Mouse (Mus musculus) spleen, postnatal 14 days (tissue): ENCODE data around the gene Dio1.

ENCODE experiments used
- DNase-seq, 2 experiments: peaks; one replicate each; pipeline ENCODE4 v3.0.0; 2021 to 2022; ENCODE audit warnings: low spot score in 2 of 2

Gene Dio1

DNA sequence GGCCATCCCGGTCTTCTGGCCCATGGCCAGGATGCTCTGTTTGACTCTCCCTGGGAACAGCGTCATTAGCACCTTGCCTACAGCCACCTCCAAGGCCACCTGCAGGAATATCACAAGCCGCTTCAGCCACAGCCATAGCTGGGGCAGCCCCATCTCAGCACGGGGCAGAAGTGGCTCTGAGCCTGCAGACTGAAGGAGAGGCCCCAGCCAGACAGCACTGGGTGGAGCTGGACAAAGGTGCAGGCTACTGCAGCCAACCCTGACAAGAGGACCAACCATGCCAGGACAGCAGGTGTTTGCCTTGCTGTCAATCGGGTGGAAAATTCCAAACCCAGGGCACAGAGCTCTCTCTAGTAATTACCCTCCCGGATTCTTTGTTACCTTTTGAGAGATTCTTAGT is at the start of gene Dio1:
Gene Dio1 (minus strand): TSS at position 204 of the 400 bp plus-strand sequence.
- DNase-seq: no peak

DNA sequence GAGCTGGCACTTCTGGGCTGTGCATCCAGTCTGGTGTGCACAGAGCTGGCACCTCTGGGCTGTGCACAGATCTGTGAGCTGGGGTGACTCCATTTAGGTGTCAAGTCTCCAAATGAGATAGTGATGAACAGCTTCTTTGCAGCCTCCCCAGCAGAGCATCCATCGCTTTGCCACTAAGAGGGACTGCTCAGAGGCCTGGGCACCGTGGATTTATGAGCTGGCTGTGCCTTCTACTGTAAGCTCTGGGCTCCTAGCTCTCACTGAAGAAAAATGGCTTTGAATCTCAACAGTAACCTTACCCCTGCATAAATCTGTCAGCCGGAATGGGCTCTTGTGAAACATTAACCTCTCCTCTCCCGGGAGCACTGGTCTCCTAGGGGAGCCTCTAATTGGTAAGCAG is 47.6 kb upstream of the Dio1 start:
- DNase-seq: no peak

DNA sequence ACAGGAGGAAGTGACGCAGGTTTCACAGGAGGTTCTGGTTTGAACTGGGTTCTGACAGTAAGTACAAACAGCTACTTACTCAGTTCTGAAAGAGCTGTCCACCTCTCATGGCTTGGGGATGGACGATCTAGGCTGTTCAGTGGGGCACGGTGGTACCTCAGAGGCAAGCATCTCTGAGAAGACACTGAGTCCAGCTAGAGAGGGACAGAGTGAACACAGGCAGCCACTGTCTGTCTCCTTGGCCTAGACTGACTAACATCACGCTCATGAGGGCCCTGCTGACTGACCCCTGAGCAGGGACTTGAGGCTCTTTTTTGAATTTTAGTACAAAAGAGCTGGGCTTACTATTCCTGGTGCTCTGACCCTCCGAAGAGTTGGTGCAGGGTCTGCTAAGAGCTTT is 47.2 kb upstream of the Dio1 start:
- no peak for DNase-seq

DNA sequence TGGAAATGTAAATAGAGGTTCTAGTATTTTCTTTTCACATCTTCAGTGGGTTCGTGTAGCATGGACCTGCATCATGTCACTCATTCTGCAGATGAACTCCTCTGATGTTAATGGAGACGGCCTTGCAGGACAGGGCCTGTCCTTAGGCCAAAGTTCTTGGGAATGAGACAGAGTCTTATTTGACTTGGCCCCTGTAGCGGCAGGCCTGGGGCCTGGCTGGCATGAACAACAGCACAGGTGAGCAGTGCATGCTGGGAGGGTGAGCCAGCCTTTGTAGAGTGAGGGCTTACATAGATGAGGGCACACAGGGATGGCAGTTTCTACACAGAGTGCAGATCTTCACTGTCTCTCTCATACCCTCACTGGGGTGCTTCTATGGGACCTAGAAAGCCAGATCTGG is 46.6 kb upstream of the Dio1 start:
- no peak for DNase-seq

DNA sequence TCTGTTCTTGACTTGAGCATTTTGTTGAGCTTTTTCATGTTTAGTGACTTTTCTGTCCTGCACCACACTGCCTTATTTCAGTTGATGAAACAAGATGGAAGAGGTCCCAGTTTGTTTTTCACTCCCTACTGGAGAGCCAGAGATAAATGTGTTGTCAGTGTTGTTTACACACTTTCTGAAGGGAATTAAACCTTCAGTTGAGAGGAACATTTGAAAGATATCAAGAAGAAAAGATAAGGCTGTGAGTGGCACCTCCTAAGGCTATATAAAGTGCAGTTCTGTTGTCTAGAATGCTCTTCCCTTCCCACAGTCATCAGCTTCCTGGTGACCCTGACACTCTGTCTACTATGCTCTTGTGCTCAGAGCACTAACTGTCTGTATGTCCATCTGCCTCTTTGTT is 44.4 kb upstream of the Dio1 start:
- DNase-seq: no peak

DNA sequence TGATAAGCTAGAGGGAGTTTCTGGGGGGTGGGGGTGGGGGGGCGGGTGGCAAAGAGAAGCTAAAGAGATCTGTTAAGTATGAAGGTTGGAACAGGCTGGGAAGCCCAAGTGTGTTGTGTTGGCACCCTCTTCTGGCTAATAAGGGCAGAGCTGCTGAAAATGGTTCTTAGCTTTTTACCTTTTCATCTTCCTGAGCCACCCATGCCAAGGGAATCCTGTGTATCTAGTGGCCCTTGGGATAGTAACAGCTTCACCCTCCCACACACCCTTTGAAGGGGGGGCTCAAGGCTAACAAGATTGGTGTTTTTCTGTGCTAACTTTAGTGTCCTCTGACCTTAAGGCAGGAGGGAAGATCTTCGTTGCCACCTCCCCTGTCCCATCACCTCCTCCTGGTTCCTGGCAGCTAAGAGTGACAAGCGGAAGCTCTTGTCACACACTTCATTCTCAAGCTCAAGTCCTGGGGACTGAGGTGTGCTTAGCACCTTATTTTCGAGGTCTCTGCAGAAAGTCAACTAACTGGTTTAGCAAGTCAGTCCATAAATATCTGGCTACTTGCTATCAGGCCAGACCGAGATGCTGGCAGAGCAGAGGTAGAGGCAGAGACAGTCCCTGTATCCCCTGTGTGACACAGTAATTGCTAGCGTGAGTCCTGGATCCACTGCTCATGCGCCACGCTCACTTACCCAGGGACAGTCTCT is 42.5 kb upstream of the Dio1 start:
- no peak for DNase-seq

DNA sequence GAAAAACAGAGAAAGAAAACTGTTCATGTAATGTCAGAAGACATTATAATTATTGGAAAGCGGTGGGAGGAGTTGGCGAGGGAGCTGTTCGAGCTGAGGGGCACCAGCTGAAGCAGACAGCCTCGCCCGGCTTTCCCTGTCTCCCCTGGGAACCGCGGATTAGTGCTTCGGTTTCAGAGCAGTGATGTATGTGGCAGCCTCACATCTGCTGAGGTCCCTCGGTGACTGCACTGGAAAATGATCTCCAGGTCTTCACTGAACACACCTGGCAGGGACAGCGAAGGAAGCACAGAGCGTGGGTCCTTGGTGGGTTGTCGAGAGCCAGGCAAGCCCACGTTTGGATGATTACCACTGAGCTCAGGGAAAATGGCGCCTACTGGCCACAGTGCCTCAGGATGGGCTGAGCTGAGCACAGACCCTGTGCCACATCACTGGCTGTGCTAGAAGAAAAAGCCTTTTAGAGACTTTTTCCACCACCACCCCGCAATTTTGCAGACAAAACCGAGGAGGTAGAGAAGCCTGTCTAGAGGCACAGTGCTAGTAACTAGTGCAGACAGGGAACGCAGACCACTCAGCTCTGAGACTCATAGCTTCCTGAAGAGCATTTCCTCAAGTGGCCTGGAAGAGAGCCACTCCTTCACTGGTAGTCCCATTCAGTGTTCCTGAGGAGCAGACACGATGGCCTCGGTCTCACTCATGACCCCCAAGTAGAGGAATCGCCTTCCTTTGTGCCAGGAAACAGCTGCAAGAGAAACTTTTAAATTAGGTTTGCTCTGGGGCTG is 41.8 kb upstream of the Dio1 start:
- DNase-seq: no peak

DNA sequence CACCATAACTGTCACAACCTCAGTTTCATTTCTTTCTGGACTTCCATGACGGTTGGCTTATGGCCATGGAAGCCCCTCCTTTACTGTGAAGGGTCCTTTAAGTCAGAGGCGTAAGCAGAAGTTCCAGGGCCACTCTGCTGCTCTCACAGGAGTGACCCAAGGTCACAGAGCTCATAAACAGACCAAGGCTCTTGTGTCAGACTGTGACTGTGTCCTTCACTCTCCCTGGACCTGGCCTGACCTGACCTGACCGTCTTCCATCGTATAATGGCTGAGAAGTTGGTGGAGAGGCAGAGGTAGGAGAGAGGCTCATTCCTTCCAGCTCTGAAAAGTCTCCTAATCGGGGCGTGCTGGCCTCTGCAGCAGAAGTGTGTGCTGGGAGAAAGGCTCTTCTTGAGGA is 40.3 kb upstream of the Dio1 start:
- DNase-seq: no peak

DNA sequence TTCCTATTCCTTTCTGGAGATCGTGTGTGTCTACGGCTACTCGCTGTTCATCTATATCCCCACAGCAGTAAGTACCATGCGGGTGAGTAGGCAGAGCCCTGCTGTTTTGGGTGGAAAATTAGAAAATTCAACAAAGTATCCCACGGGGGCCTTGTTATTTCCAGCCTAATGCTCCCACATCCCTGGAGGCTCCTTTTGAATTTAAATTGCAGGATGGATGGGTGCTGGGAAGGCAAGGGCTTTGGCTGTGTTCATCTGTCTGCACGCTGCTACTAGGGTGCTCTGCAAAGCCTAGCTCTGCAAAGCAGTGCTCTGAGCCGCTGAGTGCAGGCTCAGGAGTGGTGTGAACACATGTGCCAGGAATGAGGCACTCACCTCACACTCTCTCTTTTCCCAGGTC is 37.6 kb upstream of the Dio1 start:
- no peak for DNase-seq

DNA sequence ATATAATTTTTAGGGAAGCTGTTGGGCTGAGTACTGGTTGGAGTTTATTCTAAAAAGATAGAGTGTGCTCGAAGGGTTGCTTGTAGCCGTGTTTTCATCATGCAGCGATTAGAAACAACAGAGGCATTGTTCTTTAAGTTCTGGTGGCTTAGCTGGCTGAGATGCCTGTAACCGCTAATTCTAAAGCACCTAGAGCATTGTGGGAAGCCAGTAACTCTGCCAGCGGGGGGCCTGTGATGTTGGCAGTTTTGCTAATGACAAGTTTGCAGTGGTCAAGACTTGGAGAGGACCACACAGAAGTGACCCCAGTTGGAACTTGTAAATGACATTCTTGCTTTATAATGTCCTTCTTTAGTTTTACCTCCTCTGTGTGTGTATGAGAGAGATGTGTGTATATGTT is 34.4 kb upstream of the Dio1 start:
- DNase-seq: no peak

DNA sequence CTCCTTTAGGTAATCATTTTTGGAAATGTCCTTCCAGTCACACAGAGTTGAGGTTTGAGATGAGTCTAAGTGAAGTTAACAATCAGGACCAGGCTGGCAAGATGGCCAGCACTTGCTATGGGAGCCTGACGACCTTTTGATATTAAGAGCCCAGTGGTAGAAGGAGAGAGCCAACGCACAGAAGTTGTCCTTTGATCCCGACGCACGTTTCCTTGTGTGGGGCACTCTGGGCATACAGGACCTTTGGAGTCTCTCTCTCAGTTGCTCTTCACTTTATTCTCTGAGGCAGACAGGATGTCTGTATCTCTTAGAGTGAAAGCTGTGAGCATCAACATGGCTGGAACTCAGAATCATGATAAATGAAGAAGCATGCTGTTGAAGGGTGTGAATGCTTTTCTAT is 30.5 kb upstream of the Dio1 start:
- DNase-seq: no peak

DNA sequence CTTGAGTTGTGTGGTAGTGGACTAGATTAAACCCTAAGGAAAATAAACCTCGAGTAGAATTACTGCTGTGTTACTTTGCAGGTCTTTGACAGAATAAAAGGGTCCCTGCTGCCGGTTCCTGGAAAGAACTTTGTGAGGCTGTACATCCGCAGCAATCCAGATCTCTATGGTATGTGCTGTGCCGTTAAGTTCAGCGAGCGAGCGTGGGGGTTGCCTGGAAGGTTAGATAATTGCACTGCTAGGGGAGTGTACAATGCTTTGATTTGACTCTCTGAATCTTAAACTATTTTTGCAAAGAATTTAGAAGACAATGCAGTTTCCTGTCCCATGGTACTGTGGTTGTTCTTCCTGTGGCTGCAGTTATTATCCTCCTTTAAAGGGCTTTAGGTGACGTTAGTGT is 29.4 kb upstream of the Dio1 start:
- no peak for DNase-seq

DNA sequence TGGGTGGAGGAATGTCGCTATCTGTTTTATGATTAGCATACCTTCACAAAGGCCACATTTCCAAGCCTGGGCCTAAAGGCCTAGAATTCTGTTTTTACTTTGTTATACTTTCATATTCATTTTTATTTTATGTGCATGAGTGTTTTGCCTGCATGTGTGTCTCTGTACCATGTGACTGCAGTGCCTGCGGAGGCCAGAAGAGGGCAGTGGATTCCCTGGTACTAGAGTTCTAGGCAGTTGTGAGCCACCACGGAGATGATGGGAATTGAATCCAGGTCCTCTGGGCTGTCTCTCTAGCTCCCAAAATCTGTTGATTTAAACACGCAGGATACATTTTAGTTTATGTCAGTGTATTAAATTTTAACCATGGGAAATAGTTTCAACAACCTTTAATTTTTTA is 26.5 kb upstream of the Dio1 start:
- no peak for DNase-seq

DNA sequence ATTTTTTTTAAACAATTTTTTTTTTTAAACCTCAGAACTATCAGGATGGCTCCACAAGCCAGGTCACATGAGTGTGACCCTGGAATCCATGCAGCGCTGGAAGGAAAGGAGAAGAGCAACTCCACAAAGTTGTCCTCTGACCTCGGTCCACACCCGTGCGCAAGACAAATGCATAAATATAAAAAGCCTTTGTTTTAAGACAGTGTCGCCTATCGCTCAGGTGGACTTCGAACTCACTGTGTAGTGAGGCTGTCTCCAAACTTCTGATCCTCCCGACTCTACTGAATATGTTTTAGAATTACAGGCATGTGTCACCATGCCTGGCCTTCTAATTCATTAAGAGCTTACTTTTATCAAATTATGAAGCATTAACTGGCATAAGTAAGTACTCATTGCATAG is 21.6 kb upstream of the Dio1 start:
- DNase-seq: no peak

DNA sequence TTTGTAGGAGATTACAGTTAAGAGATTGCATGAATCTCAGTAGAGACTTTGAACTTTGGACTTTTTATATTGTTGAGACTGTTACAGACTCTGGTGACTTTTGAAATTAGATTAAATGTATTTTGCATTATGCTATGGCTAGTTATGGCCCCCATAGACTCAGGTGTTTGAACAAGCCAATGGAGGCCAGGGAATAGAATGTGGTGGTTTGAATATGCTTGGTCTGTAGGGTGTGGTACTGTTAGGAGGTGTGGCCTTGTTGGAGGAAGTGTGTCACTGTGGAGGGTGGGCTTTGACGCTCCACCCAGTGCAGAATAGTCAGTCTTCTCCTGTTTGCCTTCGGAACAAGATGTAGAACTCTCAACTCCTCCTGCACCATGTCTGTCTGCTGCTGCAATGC is 16.1 kb upstream of the Dio1 start:
- DNase-seq: no peak

DNA sequence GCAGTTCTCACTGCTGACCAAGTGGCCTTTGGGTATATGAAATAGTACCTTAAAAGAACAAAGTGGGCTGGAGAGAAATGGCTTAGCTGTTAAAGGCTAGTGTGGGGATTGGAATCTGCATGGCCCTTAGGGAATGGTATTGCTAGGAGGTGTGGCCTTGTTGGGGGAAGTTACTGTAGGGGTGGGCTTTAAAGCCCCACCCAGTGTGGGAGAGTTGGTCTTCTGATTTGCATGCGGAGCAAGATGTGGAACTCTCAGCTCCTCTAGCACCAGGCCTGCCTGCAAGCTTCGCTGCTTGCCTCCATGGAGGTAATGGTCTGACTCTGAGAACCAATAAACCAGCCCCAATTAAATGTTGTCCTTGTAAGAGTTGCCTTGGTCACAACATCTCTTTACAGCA is 14.1 kb upstream of the Dio1 start:
- DNase-seq: peak in 1 of 2 experiments; percentile 11

DNA sequence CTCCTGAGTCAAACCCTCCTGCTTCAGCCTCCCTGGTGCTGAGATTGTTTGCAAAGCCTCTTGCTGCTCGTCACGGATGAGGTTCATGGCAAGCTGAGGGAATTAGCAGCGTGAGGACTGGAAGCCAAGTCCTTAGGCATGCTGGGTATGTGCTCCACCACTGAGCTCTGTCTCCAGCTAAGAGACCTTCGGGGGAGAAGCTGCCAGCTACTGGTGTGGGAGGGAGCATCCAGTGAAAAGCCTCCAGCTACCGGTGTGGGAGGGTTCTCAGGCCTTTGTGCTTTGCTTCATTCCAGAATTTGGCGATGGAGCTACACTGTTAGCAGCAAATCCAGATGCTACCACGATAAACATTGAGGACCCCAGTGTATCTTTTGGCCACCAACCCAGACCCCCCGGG is 11.7 kb upstream of the Dio1 start:
- DNase-seq: no peak

DNA sequence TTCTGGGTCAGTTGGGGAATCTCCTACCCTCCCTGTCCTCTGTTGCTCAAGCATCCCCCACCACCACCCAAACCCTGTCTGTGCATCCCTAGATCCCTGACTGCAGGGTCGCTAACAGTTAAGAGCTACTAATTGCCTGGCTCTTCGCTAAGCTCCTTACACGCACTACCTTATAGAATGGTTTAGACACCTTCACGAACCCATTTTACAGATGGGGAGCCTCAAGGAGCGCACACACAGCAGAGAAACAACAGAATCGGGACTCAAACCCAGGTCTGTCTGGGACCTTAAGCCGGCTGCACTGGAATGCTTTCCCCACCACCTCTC is 7.5 kb upstream of the Dio1 start:
- DNase-seq: no peak

DNA sequence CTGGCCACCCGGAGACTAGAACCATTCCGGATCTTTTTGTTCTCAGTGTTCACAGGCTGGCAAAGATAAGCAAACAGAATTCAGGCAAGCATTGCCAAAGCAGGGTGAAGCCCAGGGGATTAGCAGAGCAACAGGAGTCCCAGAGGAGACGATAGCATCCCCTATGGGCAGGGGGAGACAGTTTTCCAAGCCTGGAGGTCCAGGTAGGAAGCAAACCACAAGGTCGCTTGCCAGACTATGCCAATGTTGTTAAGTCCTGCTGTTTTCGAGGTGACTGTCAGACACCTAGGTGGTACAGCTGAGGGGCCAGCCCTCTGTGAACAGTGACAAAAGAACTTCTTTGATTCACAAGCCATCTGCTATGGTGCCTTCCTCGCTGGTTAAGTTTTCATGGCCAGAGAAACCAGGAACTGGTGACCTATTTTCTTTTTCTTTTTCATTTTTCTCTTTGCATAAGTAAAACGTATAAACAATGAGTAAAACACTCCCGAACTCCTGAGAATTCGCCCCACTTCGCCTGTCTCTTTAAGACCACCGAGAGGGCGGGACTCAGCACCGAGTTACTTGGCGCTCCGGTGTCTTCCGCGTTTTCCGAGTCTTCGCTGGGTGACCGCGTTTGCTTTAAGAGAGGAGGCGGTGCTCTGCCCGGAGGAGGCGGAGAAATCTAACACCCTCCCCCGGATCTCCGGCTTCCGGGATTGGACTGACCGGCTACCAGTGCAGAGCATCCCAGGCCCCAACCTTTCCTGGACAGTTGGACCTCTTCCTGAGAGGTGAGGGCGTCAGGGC is 6.9 kb upstream of the Dio1 start, which contains the start of gene Yipf1:
Gene Yipf1 (plus strand): TSS at position 674 of the 789 bp plus-strand sequence.
- peak; percentile 75 to 81 for DNase-seq

DNA sequence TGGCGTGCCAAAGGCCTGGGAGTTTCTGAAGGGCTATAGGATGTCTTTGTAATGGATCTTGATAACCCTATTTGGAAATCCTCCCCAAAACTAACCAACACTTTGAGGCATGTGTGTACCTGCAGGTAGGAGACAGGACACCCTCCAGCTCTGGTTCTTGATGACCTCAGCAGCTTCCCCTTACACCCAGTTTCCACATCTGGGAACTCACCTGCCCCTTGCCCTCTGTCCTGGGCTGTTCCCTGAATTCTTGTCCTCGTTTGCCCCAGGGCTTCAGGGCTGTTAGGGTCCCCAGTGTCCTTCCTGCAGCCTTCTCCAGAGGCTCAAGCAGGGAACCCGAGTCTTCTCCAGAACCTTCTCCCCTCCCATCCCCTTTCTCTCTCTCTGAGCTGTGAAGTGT is 3.4 kb downstream of the Dio1 start:
- DNase-seq: no peak

DNA sequence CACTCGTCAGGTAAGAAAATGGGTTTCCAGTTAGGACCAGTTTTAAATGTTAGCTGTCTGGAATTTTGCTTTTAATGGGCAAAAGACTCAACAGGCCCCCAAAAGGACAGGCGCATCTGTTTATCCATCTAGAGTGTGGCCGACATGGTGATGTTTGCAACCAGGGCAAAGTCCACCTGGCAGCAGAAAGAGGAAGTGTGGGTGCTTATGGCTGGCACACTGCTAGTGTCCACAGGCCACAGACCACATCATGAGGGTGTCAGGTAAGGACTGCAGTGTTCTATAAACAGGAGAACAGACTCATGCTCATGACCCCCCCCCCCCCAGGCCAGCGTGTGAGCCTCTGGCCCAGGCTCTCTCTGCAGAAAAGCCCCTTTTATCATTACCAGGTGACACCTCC is 4.1 kb downstream of the Dio1 start:
- no peak for DNase-seq

DNA sequence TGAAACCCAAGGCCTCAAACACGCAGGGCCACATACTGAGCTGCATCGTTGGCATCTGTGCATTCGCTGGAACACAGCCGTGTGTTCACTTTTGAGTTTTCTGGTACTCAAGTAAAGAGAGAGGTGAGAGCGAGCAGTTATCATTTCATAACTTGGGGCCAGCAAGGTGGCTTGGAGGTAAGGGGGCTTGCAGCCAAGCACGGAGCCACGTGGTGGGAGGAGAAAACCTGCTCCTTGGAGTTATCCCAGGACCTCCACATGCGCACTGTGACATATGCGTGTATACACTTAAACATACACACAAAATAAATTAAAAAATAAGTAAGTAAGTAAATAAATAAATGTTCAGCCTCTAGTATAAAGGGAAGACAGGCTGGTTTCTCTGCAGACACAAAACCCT is 4.7 kb downstream of the Dio1 start:
- no peak for DNase-seq
